Mouse (Mus musculus) inflammation-experienced regulatory T-cells (primary cell): ENCODE data around the gene Olfr453. TPM values are rescaled to one million over a fixed set of nuclear protein-coding genes. Genes with fewer than 3 reads are reported as not detected.

Source experiments
- polyA plus RNA-seq, 2 experiments: library from polyadenylated mRNA; unstranded; fragments of 100-300 nt; shearing (Covaris generic); gene quantifications; one replicate each; pipeline ENCODE4 v1.2.1; 2017

Olfr453 gene
- polyA plus RNA-seq: under 1 TPM in 1 of 2 experiments, not detected in 1; 0.64 TPM

GRCm38 (mm10) chr6:42739071-42739470 lies at the start of gene Olfr453:
Gene Olfr453 (plus strand): TSS chr6:42739371.

DNA sequence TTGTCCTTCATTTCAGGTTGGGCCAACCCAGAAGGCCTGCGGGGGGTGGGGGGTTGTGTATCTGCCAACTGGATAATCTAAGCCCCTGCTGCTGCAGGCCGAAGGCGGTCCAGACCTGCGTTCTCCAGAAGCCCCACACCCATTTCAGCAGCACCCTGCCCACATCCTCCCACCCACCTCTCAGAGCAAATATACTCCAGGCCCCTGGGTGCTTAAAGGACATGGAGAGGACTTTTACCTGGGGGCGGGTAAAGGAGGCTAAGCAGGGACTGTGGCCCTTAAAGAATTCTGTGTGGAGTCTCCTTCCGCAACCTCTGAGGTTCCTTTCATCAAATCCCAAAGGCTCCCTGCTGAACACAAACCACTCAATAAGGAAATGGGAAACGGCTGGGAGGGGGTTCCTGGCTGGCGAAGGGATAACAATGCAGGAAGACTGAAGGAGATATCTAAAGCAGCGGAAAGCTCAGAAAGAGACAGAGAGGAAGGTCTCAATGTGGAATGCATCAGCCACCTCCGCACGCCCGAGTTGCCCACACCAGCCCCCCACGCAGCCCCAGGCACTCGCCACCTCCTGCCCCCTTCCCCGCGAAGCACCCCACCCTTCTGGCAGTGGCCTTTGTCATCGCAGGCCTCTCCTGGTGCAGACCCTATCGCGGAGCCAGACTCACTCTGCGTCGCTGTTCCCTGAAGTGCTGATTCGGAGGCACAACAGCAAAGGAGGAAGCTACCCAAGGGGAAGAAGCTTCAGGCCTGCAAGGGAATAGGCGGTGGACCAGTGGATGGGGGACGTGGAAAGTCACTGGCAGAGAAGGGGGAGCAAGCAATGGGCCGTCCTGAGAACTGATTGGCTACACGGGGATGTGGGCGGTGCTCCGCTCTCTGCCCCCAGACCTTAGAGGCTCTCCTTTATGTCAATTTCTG lies 29.6 kb upstream of the Olfr453 start, which contains the start of gene Tcaf1:
Gene Tcaf1, minus strand, starts transcription at position 798 of the 921 bp plus-strand sequence.

GRCm38 (mm10) chr6:42756104-42756503 lies 16.9 kb downstream of the Olfr453 start, which contains the start of gene Olfr38:
Gene Olfr38 (plus strand): TSS chr6:42756404.

DNA sequence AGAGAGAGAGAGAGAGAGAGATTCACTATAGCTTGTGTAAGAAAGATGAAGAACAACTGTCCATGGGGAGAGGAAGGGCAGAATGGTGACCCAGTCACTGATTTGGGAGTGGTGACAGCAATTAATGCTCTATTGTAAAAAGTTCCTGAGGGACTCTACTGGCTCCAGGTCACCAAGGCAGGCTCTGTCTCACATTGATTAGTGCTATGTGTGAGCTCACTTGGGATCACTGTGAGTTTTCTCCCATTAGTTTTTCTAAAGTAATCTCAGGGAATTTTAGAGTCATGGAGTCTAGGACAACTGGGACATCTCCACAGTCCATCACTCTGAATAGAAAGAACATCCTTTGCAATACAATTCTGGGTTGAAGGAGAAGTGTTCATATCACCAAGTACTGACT lies 45.6 kb downstream of the Olfr453 start, which contains the start of gene Olfr452:
Gene Olfr452, plus strand, starts transcription at position 301 of the 400 bp plus-strand sequence.

Other genes with a start within 250 kb of the Olfr453 start
- under 1 TPM in 1 of 2 experiments, not detected in 1; 0.12 TPM for gene Olfr455, start 191.8 kb upstream of the Olfr453 start, polyA plus RNA-seq
- gene Tcaf3, start 141.7 kb upstream of the Olfr453 start, polyA plus RNA-seq: 1 to 10 TPM in 1 of 2 experiments, under 1 TPM in 1; 0.13 to 2.0 TPM
- gene Tcaf2, start 94.1 kb upstream of the Olfr453 start, polyA plus RNA-seq: under 1 TPM; 0.11 to 0.31 TPM
- under 1 TPM; 0.31 to 0.76 TPM for gene Tcaf1, start 29.3 kb upstream of the Olfr453 start, polyA plus RNA-seq
- gene Olfr38, start 17.0 kb downstream of the Olfr453 start, polyA plus RNA-seq: under 1 TPM in 1 of 2 experiments, not detected in 1; 0.78 TPM
- not detected for gene Olfr452, start 45.7 kb downstream of the Olfr453 start, polyA plus RNA-seq
- gene Olfr450, start 72.6 kb downstream of the Olfr453 start, polyA plus RNA-seq: not detected
- under 1 TPM in 1 of 2 experiments, not detected in 1; 0.19 TPM for gene Olfr449, start 95.0 kb downstream of the Olfr453 start, polyA plus RNA-seq
- gene Olfr448, start 151.1 kb downstream of the Olfr453 start, polyA plus RNA-seq: not detected
- gene Olfr447, start 169.5 kb downstream of the Olfr453 start, polyA plus RNA-seq: not detected
- under 1 TPM; 0.08 to 0.71 TPM for gene Olfr446, start 182.0 kb downstream of the Olfr453 start, polyA plus RNA-seq
- gene Olfr444, start 209.7 kb downstream of the Olfr453 start, polyA plus RNA-seq: not detected